Mouse (Mus musculus) CH12.LX (cell line): ENCODE data around the gene Peli3.

Source experiments
- CTCF ChIP-seq, 2 experiments: IDR thresholded peaks in 1 of 2; conservative IDR thresholded peaks in 1 of 2; 2 replicates each; pipeline ENCODE4 v1.5.1; 2011 to 2012; ENCODE audit warnings: low read depth in 2 of 2, low read length in 2 of 2, improper control_type of control experiment in 1 of 2, inconsistent platforms in 1 of 2, mild to moderate bottlenecking in 1 of 2, moderate library complexity in 1 of 2
- E2F4 ChIP-seq: IDR thresholded peaks from 2 replicates; pipeline ENCODE4 v1.6.1; 2011; ENCODE audit warnings: low read depth, low read length, improper control_type of control experiment; ENCODE audit not compliant: insufficient replicate concordance
- EP300 ChIP-seq: IDR thresholded peaks from 2 replicates; pipeline ENCODE4 v1.6.1; 2011; ENCODE audit warnings: low read length, improper control_type of control experiment
- MAX ChIP-seq: IDR thresholded peaks from 2 replicates; pipeline ENCODE4 v1.6.1; 2011; ENCODE audit warnings: low read length, improper control_type of control experiment
- MEF2A ChIP-seq: IDR thresholded peaks from 2 replicates; pipeline ENCODE4 v1.6.1; 2014; ENCODE audit warnings: low read depth, mild to moderate bottlenecking, inconsistent platforms, low read length, improper control_type of control experiment, borderline replicate concordance
- POLR2A ChIP-seq: IDR thresholded peaks from 2 replicates; pipeline ENCODE4 v1.6.1; 2011; ENCODE audit warnings: low read depth, mild to moderate bottlenecking, improper control_type of control experiment, low read length
- SMC3 ChIP-seq: IDR thresholded peaks from 2 replicates; pipeline ENCODE4 v1.6.1; 2011; ENCODE audit warnings: low read depth, low read length, improper control_type of control experiment
- UBTF ChIP-seq: IDR thresholded peaks from 2 replicates; pipeline ENCODE4 v1.6.1; 2012; ENCODE audit warnings: low read depth, mild to moderate bottlenecking, inconsistent platforms, low read length, improper control_type of control experiment, moderate library complexity
- ZMIZ1 ChIP-seq: IDR thresholded peaks from 2 replicates; pipeline ENCODE4 v1.6.1; 2012; ENCODE audit warnings: low read depth, mild to moderate bottlenecking, inconsistent platforms, low read length, improper control_type of control experiment
- ZNF384 ChIP-seq: IDR thresholded peaks from 2 replicates; pipeline ENCODE4 v1.6.1; 2012; ENCODE audit warnings: low read depth, low read length, improper control_type of control experiment, inconsistent platforms

DNA sequence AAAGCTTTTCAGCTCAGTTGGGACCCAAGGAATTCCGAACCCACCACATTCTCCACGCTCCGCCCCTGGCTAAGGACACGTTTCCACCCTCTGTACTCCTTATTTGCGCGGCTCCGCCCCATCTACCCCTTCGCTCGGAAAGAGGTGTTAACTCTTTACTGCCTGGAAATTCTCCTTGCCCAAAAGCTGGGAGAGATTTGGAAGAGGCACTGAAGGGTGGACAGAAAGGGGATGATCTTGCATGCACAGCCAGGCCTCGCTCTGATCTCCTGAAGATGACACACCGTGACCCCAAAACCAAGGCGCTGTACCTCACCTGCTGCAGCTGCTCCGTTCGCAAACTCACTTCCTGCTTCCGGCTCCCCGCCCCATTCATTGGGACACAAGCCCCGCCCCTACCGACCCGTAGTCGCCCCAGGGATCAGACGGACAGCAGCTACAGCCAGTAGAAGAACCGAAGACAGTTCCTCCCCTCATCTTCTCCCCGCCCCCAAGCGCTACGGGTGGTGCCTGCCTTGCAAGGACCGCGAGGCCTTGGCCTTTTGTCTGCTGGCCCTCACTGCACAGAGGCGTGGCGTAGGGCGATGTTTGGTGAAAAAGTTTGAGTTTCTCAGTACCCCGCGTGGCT, 14.9 kb downstream of the Peli3 start, which contains the start of gene Dpp3:
- no peak for TF ChIP-seq MEF2A
- no peak for TF ChIP-seq CTCF (conservative IDR thresholded peaks at IDR 0.05 in 1 of 2, IDR thresholded peaks at IDR 0.05 in 1 of 2; ENCODE audit: low read depth in 2 of 2, low read length in 2 of 2)
- no peak for TF ChIP-seq UBTF
- TF ChIP-seq ZMIZ1 = peak; percentile 75
- peak; percentile 47; the same call in 1 of the 2 replicates for TF ChIP-seq MAX
- TF ChIP-seq EP300 = no peak
- no peak for TF ChIP-seq E2F4
- TF ChIP-seq SMC3 = no peak
- peak; percentile 92 for TF ChIP-seq POLR2A
- no peak for TF ChIP-seq ZNF384
